Mouse (Mus musculus) spleen, postnatal 4 days (tissue): ENCODE data around the gene Lrrc73.

Experiments
- DNase-seq, 2 experiments: peaks; one replicate each; pipeline ENCODE4 v3.0.0; 2022; ENCODE audit warnings: low spot score in 2 of 2

Lrrc73 gene

GRCm38 (mm10) chr17:46253452-46254084, at the start of gene Lrrc73:
Lrrc73 (plus strand) TSS chr17:46253531.
- DNase-seq, result peak; percentile 86 to 94

GRCm38 (mm10) chr17:46206676-46207075, 46.7 kb upstream of the Lrrc73 start:
- DNase-seq, result no peak

- no peak for DNase-seq
Measured at GRCm38 (mm10) chr17:46210550-46210949, 42.8 kb upstream of the Lrrc73 start.

- DNase-seq, result no peak
Measured at GRCm38 (mm10) chr17:46221601-46222000, 31.7 kb upstream of the Lrrc73 start.

- DNase-seq, result no peak
Measured at GRCm38 (mm10) chr17:46227576-46227975, 25.8 kb upstream of the Lrrc73 start.

- DNase-seq, result no peak
Measured at GRCm38 (mm10) chr17:46236067-46236466, 17.3 kb upstream of the Lrrc73 start.

- DNase-seq, result no peak
Measured at GRCm38 (mm10) chr17:46237079-46237478, 16.3 kb upstream of the Lrrc73 start.

- DNase-seq, result no peak
Measured at GRCm38 (mm10) chr17:46237480-46237879, 15.9 kb upstream of the Lrrc73 start.

- DNase-seq, result no peak
Measured at GRCm38 (mm10) chr17:46239516-46240114, 13.7 kb upstream of the Lrrc73 start.

- no peak for DNase-seq
Measured at GRCm38 (mm10) chr17:46241471-46241870, 11.9 kb upstream of the Lrrc73 start.

GRCm38 (mm10) chr17:46242274-46242673, 11.1 kb upstream of the Lrrc73 start:
- no peak for DNase-seq

- no peak for DNase-seq
Measured at GRCm38 (mm10) chr17:46242993-46243392, 10.3 kb upstream of the Lrrc73 start.

GRCm38 (mm10) chr17:46243624-46244023, 9.7 kb upstream of the Lrrc73 start:
- DNase-seq, result no peak

GRCm38 (mm10) chr17:46244579-46244978, 8.8 kb upstream of the Lrrc73 start:
- DNase-seq, result peak in 1 of 2 experiments; percentile 61

GRCm38 (mm10) chr17:46247512-46248188, 5.7 kb upstream of the Lrrc73 start, which contains the start of the genes Polr1c and Yipf3:
Polr1c (minus strand) TSS chr17:46248054.
Yipf3 (plus strand) TSS chr17:46248080.
- peak; percentile 93 to 96 for DNase-seq

GRCm38 (mm10) chr17:46248189-46248522, 5.2 kb upstream of the Lrrc73 start:
- no peak for DNase-seq

- DNase-seq, result no peak
Measured at GRCm38 (mm10) chr17:46251174-46251573, 2.2 kb upstream of the Lrrc73 start.

- DNase-seq, result peak in 1 of 2 experiments; percentile 54
Measured at GRCm38 (mm10) chr17:46252571-46253451, 520 bp upstream of the Lrrc73 start.

- DNase-seq, result peak; percentile 30 to 75
Measured at GRCm38 (mm10) chr17:46254106-46254505, 775 bp downstream of the Lrrc73 start.

- no peak for DNase-seq
Measured at GRCm38 (mm10) chr17:46255147-46255546, 1.8 kb downstream of the Lrrc73 start.

- DNase-seq, result no peak
Measured at GRCm38 (mm10) chr17:46258279-46259053, 5.1 kb downstream of the Lrrc73 start.
